Mouse (Mus musculus) ES-Bruce4 (cell line): ENCODE measurements at regions not wholly inside any gene's neighbourhood (a gene's known extent, or its start where the extent isn't known, plus 50 kb on each side); places are given as distances from the start of the nearest gene placed in this dataset.
"Not testable (repeated sequence)": the region's sequence is repeated elsewhere in the genome, so short reads cannot be mapped to it uniquely, and the experiment has no call there.

Source experiments
- H3K27ac ChIP-seq: 2 replicates; pipeline ENCODE4 v1.5.1; 2012; ENCODE audit warnings: low read length, inconsistent platforms; ENCODE audit not compliant: insufficient read depth
- H3K27me3 ChIP-seq: 2 replicates; pipeline ENCODE4 v1.6.1; 2012; ENCODE audit warnings: mild to moderate bottlenecking, low read length, inconsistent platforms; ENCODE audit not compliant: control insufficient read depth, poor library complexity, insufficient read depth, severe bottlenecking
- H3K36me3 ChIP-seq: 2 replicates; pipeline ENCODE4 v1.6.1; 2012; ENCODE audit warnings: inconsistent platforms, mild to moderate bottlenecking, low read length, moderate library complexity; ENCODE audit not compliant: control insufficient read depth, poor library complexity, insufficient read depth, severe bottlenecking
- H3K4me1 ChIP-seq: one replicate; pipeline ENCODE4 v1.8.1; 2011; ENCODE audit warnings: low read length; ENCODE audit not compliant: control insufficient read depth, insufficient read depth
- H3K4me3 ChIP-seq: 2 replicates; pipeline ENCODE4 v1.5.1; 2011; ENCODE audit warnings: low read depth, mild to moderate bottlenecking, low read length
- H3K9ac ChIP-seq: 2 replicates; pipeline ENCODE4 v1.6.1; 2012; ENCODE audit warnings: low read depth, mild to moderate bottlenecking, inconsistent platforms; ENCODE audit not compliant: poor library complexity, severe bottlenecking
- H3K9me3 ChIP-seq: replicated peaks from 2 replicates; pipeline ENCODE4 v1.6.1; 2012; ENCODE audit warnings: mild to moderate bottlenecking, low read length, inconsistent platforms; ENCODE audit not compliant: control insufficient read depth, poor library complexity, insufficient read depth, severe bottlenecking
- CTCF ChIP-seq: IDR thresholded peaks from one replicate; pipeline ENCODE4 v1.8.1; 2011; ENCODE audit warnings: low read depth, low read length
- EP300 ChIP-seq: IDR thresholded peaks from 2 replicates; pipeline ENCODE4 v1.6.1; 2011; ENCODE audit warnings: low read depth, low read length; ENCODE audit not compliant: insufficient read depth
- POLR2A ChIP-seq: IDR thresholded peaks from one replicate; pipeline ENCODE4 v1.8.1; 2011; ENCODE audit warnings: low read length; ENCODE audit not compliant: insufficient read depth

DNA sequence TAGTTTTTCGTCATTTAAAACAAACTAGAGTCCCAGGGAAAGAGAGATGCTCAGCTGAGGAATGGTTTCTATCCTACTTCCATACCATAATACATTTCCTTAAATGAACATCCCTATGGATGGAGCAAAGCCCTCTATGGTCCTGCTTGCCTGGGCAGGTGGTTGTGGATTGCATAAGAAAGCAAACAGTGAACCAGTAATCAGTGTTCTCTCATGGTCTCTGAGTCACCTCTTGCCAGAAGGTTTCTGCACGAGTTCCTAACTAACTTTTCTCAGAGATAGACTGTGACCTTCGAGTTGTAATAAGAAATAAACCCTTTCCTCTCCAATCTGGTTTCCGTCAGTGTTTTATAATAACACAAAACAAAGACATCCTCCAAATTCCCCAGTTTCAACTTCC, 62.9 kb upstream of the Bet1 start:
- Histone ChIP-seq H3K36me3 (no peaks in the 10 kb centered on the region), H3K4me3 (no peak overlapping the region), H3K27ac (no peak overlapping the region), H3K27me3 (no peaks in the 10 kb centered on the region), H3K9ac (no peak overlapping the region), H3K9me3 (no peaks in the 10 kb centered on the region), H3K4me1 (no peaks in the 10 kb centered on the region)
- no peak for TF ChIP-seq EP300
- TF ChIP-seq POLR2A: no peak
- no peak for TF ChIP-seq CTCF

DNA sequence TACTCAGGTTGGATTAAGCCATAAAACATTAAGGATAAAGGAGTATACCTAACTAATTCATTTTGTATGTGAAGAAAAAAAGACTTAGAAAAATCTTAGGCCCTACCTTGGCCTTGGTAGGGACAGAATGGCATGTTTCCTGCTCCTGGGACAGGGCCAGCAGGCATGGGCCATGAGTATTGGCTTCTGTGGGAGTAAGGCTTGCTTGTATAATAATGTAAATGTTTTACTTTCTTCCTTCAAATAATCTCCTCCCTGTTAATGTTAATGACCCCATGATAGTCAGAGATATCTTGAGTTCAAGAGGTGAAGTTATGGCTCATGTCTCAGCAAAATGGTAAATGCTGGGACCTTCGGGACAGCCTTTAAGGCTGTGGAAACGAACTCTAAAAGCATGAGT, 71.5 kb upstream of the Bet1 start:
- Histone ChIP-seq H3K9me3 (no peaks in the 10 kb centered on the region), H3K4me1 (no peaks in the 10 kb centered on the region), H3K36me3 (no peaks in the 10 kb centered on the region), H3K4me3 (no peak overlapping the region), H3K27me3 (no peaks in the 10 kb centered on the region), H3K27ac (no peak overlapping the region), H3K9ac (no peak overlapping the region)
- no peak for TF ChIP-seq CTCF
- no peak for TF ChIP-seq EP300
- TF ChIP-seq POLR2A: no peak

DNA sequence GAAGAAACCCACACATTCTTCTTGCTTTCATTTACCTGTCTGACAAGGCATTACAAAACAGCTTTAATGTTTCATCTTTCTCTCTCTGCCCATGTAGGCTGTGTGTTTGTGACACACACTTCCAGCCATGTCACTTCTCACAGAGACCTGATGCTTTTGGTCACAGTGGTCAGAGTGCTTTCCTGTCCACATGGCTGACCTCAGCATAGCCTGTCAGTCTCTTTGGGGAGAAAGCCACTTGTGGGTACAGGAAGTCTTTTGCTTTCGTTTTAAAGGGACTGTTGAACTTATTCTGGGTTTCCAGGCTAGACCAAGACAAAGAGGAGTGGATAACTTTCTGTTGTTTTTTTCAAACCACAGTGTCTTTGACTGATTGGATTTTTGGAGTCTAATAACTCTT, 77.0 kb upstream of the Bet1 start:
- TF ChIP-seq CTCF (no peak), EP300 (no peak), POLR2A (no peak)
- H3K27ac ChIP-seq: no peak overlapping the region
- no peaks in the 10 kb centered on the region for H3K9me3 ChIP-seq

DNA sequence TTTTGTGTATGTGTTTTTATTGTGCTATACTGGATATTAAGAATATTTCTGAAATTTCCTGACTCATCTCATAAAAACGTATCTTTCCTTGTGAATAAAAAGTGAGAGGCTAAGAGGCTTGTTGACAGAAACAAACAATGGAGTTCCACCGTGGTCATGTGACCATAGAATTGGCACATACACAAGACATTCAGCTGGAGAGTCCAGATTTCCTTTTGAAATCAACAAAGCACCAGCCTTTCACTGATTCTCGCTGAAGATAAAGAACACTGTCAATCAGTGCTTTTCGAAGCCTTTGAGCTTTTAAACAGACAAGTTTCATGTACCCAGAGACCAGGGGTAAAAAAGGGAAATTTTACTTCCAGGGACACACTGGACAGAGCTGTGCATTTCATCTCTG, 80.3 kb upstream of the Bet1 start:
- Histone ChIP-seq H3K9me3 (no peaks in the 10 kb centered on the region), H3K9ac (no peak overlapping the region), H3K27ac (no peak overlapping the region), H3K27me3 (no peaks in the 10 kb centered on the region), H3K36me3 (no peaks in the 10 kb centered on the region), H3K4me3 (no peak overlapping the region), H3K4me1 (no peaks in the 10 kb centered on the region)
- TF ChIP-seq POLR2A (no peak), CTCF (no peak), EP300 (no peak)

More for the DNA sequence above, 77.0 kb upstream of the Bet1 start:
- H3K4me3 ChIP-seq: no peak overlapping the region
- H3K9ac ChIP-seq: no peak overlapping the region
- no peaks in the 10 kb centered on the region for H3K27me3 ChIP-seq
- H3K4me1 ChIP-seq: no peaks in the 10 kb centered on the region
- H3K36me3 ChIP-seq: no peaks in the 10 kb centered on the region

DNA sequence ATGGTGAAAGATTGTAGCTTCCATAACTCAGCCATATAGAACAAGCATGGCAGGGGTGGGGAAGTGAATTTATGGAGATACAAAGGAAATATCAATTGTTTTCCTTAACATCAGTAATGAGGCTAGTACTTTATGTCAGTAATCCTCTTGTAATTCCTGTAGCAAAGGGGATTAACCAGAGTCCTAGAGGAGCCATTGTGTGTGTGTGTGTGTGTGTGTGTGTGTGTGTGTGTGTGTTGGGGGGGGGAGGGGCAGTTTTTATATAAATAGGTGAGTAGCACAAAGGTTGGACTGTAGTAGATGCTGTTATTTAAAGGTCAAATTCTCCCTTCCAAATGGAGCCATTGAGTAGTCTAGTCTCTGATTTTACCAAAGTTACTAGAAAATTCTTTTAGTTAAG, 81.0 kb upstream of the Bet1 start:
- H3K36me3 ChIP-seq: no peaks in the 10 kb centered on the region
- no peaks in the 10 kb centered on the region for H3K4me1 ChIP-seq
- no peaks in the 10 kb centered on the region for H3K27me3 ChIP-seq
- no peak overlapping the region for H3K9ac ChIP-seq
- H3K27ac ChIP-seq: no peak overlapping the region
- no peak overlapping the region for H3K4me3 ChIP-seq
- TF ChIP-seq POLR2A (no peak), CTCF (no peak), EP300 (no peak)
- no peaks in the 10 kb centered on the region for H3K9me3 ChIP-seq

DNA sequence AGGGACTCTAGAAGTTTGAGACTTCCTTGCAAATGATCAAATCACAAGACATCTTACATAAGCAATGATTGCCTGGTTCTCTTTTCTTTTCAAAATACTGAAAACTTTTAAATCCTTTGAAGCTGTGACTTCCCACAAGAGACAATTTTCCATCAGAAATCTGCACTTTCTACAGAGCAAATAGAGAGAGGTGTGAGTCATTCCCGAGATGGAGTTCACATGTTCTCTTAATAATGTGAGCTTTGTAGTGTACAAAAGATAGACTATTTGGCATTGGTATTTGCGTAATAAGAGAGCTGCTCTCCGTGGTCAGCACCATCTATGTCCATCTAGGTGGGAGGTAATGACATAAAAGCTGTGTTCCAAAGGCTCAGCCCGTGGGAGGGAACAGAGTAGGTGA, 84.8 kb upstream of the Bet1 start:
- Histone ChIP-seq H3K4me3 (no peak overlapping the region), H3K9me3 (no peaks in the 10 kb centered on the region), H3K9ac (no peak overlapping the region), H3K4me1 (no peaks in the 10 kb centered on the region), H3K27ac (no peak overlapping the region), H3K27me3 (no peaks in the 10 kb centered on the region), H3K36me3 (no peaks in the 10 kb centered on the region)
- no peak for TF ChIP-seq CTCF
- no peak for TF ChIP-seq EP300
- TF ChIP-seq POLR2A: no peak

DNA sequence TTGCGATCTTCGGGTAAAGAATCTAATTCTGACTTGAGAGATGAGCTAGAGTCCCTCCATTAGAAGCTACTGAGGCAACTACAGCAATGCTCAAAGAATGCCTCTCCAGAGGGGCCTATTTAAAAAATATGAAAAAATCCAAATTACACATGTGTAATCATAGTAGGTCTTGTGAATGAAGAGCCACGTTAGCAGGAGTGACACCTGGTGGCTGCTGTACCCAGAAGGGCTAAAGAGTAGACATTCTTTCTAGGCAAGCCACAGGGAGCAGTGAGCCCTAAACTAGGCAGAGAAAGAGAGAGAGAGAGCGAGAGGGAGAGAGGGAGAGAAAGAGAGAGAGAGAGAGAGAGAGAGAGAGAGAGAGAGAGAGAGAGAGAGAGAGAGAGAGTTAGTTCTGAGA, 100.9 kb upstream of the Bet1 start:
- H3K36me3 ChIP-seq: no peaks in the 10 kb centered on the region
- H3K27ac ChIP-seq: no peak overlapping the region
- H3K4me3 ChIP-seq: no peak overlapping the region
- TF ChIP-seq EP300 (no peak), CTCF (no peak), POLR2A (no peak)
- no peaks in the 10 kb centered on the region for H3K9me3 ChIP-seq
- H3K27me3 ChIP-seq: no peaks in the 10 kb centered on the region; the same call in 1 of the 2 replicates
- H3K4me1 ChIP-seq: no peaks in the 10 kb centered on the region
- no peak overlapping the region for H3K9ac ChIP-seq

DNA sequence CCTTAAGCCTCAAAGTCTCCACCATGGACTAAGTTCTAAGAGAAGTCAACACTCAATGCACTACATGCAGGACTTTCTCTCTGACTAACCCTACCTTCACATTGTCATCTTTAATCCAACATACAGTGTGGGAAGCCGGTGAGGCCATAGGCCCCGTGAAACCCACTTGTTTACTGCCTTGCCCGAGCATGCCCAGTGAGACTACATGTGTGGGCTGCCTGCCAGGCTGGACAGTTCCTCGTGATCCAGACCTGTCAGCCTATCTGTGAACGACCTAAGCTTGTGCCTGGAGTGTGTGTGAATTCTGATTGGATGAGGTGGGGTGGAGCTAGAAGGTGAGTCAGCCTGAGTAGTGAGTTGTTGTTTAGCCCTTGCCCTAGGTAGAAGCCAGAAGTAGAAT, 104.2 kb upstream of the Bet1 start:
- H3K27ac ChIP-seq, H3K9me3 ChIP-seq, H3K4me1 ChIP-seq, H3K4me3 ChIP-seq, H3K27me3 ChIP-seq, H3K36me3 ChIP-seq, H3K9ac ChIP-seq: not testable (repeated sequence)
